Mouse (Mus musculus) MEL (cell line): ENCODE measurements around the gene Ocel1.

Source experiments
- CHD2 ChIP-seq: IDR thresholded peaks from 2 replicates; pipeline ENCODE4 v1.6.1; 2011; ENCODE audit warnings: low read length, improper control_type of control experiment
- CTCF ChIP-seq, 3 experiments: IDR thresholded peaks in 2 of 3; conservative IDR thresholded peaks in 1 of 3; 2 replicates each; pipeline ENCODE4 v1.5.1; 2011 to 2012; ENCODE audit warnings: low read length in 3 of 3, low read depth in 2 of 3, mild to moderate bottlenecking in 2 of 3, improper control_type of control experiment in 1 of 3, inconsistent platforms in 1 of 3, mixed read lengths in 1 of 3, moderate library complexity in 1 of 3; ENCODE audit not compliant: control insufficient read depth in 1 of 3, insufficient read depth in 1 of 3, poor library complexity in 1 of 3, severe bottlenecking in 1 of 3
- EP300 ChIP-seq, 2 experiments: IDR thresholded peaks; 2 replicates each; pipeline ENCODE4 v1.6.1; 2011; ENCODE audit warnings: improper control_type of control experiment in 2 of 2, low read length in 2 of 2, low read depth in 1 of 2, mild to moderate bottlenecking in 1 of 2
- ETS1 ChIP-seq: IDR thresholded peaks from 2 replicates; pipeline ENCODE4 v1.6.1; 2012; ENCODE audit warnings: low read depth, mild to moderate bottlenecking, inconsistent platforms, low read length, improper control_type of control experiment, moderate library complexity
- JUND ChIP-seq: IDR thresholded peaks from 2 replicates; pipeline ENCODE4 v1.6.1; 2011; ENCODE audit warnings: low read depth, mild to moderate bottlenecking, improper control_type of control experiment, low read length
- MAZ ChIP-seq: IDR thresholded peaks from 2 replicates; pipeline ENCODE4 v1.6.1; 2012; ENCODE audit warnings: low read depth, mild to moderate bottlenecking, inconsistent platforms, low read length, improper control_type of control experiment
- MXI1 ChIP-seq: IDR thresholded peaks from 2 replicates; pipeline ENCODE4 v1.6.1; 2011; ENCODE audit warnings: mild to moderate bottlenecking, low read depth, low read length, improper control_type of control experiment
- NRF1 ChIP-seq: IDR thresholded peaks from 2 replicates; pipeline ENCODE4 v1.6.1; 2014; ENCODE audit warnings: low read depth, mild to moderate bottlenecking, inconsistent platforms, low read length, improper control_type of control experiment, moderate library complexity; ENCODE audit not compliant: poor library complexity, insufficient read depth, severe bottlenecking
- POLR2A ChIP-seq, 2 experiments: IDR thresholded peaks; 2 replicates each; pipeline ENCODE4 v1.6.1; 2011 to 2012; ENCODE audit warnings: low read length in 2 of 2, mild to moderate bottlenecking in 2 of 2, control low read depth in 1 of 2, improper control_type of control experiment in 1 of 2, low read depth in 1 of 2, moderate library complexity in 1 of 2; ENCODE audit not compliant: control insufficient read depth in 1 of 2, insufficient read depth in 1 of 2, poor library complexity in 1 of 2
- SIN3A ChIP-seq: IDR thresholded peaks from 2 replicates; pipeline ENCODE4 v1.6.1; 2012; ENCODE audit warnings: low read length, improper control_type of control experiment, inconsistent platforms
- SMC3 ChIP-seq: IDR thresholded peaks from 2 replicates; pipeline ENCODE4 v1.6.1; 2011; ENCODE audit warnings: low read depth, low read length, improper control_type of control experiment
- ZKSCAN1 ChIP-seq: IDR thresholded peaks from 2 replicates; pipeline ENCODE4 v1.6.1; 2012; ENCODE audit warnings: low read depth, mild to moderate bottlenecking, inconsistent platforms, low read length, improper control_type of control experiment, moderate library complexity
- ZMIZ1 ChIP-seq: IDR thresholded peaks from 2 replicates; pipeline ENCODE4 v1.6.1; 2012; ENCODE audit warnings: low read depth, mild to moderate bottlenecking, inconsistent platforms, low read length, improper control_type of control experiment, moderate library complexity

- no peak for TF ChIP-seq ZMIZ1
- no peak for TF ChIP-seq POLR2A (IDR thresholded peaks at IDR 0.05; ENCODE audit: control insufficient read depth in 1 of 2, insufficient read depth in 1 of 2, low read depth in 1 of 2, low read length in 2 of 2, poor library complexity in 1 of 2)
- TF ChIP-seq MXI1 = no peak
- no peak for TF ChIP-seq EP300 (IDR thresholded peaks at IDR 0.05; ENCODE audit: low read depth in 1 of 2, low read length in 2 of 2)
- no peak for TF ChIP-seq ETS1
- TF ChIP-seq NRF1 = no peak
- no peak for TF ChIP-seq CTCF (IDR thresholded peaks at IDR 0.05 in 2 of 3, conservative IDR thresholded peaks at IDR 0.05 in 1 of 3; ENCODE audit: control insufficient read depth in 1 of 3, insufficient read depth in 1 of 3, low read depth in 2 of 3, low read length in 3 of 3, poor library complexity in 1 of 3, severe bottlenecking in 1 of 3)
- TF ChIP-seq SIN3A = no peak
- no peak for TF ChIP-seq MAZ
- TF ChIP-seq CHD2 = no peak
- TF ChIP-seq JUND = no peak
- no peak for TF ChIP-seq SMC3
- no peak for TF ChIP-seq ZKSCAN1
Measured at GRCm38 (mm10) chr8:71395629-71396028, 24.5 kb downstream of the Ocel1 start, which contains the start of gene Ushbp1.
